Mouse (Mus musculus) retina, postnatal 1 day (tissue): Measurements from ENCODE around the gene Gnl1.
"Not testable (repeated sequence)": the region's sequence is repeated elsewhere in the genome, so short reads cannot be mapped to it uniquely, and the experiment has no call there.

Experiments used
- DNase-seq: peaks from one replicate; pipeline ENCODE4 v3.0.0-alpha.2; 2012

The Gnl1 gene

DNA sequence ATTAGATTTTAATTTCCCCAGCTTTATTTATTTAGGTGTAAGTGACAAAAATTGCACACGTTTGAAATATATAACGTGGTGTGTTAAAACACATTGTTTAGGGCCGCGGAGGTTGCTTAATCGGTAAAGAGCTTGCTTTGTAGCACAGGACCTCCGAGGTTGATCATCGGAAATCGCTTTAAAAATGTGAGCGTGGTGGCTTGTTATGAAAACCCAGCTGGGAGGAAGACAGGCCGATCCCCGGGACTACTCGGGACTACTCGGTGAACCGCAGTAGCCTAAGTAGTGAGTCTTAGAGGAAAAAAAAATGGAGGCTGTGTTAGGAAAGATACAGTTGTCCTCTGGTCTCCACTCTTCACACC lies 15.2 kb downstream of the Gnl1 start:
- DNase-seq = peak; percentile 23

DNA sequence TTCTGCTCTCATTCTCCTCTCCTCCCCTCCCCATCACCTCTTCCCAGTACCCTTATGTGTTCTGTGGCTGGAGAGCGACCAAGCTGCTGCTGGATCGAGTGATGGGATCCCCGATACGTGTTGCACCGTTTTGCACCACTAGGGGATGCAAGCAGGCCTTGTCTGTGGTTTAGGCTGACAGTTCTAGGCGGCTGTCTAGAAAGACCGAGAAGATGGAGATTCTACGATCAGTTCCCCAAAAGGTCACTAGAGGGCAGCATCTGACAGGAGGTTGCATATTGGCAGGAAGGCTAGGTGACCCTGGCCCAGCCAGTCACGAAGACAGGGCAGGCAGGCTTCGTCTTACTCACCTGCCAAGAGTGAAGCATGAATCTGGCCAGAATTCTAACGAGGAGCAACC lies 17.3 kb downstream of the Gnl1 start:
- peak; percentile 96 for DNase-seq

DNA sequence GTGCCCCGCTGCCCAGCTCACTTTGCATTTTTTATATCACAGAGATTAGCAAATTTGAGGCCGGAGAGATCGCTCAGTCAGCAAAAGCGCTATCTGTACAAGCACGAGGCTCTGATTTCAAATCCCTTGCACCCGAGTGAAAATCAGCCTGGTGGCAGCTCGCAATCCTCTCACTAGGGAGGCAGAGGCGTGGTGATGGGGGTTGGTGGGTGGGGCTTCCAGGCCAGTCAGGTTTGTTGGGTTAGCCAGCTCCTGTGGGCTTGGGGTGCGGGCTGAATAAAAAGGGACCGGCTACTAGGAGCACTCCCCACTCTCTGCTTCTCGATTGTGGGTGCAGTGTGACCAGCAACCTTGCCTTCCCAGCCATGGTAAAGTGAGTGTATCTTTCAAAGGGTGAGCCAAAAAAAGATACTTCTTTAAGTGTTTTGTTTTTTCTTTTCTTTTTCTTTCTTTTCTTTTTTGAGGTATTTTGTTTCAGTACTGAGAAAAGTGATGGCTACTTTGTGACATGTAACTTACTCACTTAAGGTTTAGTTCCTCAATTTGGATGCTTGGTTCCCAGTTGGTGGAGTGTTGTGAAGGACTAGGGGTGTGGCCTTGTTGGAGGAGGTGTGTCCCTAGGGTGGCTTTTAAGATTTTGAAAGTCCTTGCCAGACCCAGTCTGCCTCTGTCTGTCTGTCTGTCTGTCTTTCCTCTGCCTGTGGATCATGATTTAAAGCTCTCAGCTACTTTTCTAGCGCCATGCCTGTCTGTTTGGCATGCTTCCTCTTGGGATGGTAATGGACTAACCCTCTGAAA lies 18.3 kb downstream of the Gnl1 start:
- no peak for DNase-seq

- no peak for DNase-seq
Measured at GRCm38 (mm10) chr17:35998545-35999305, 19.1 kb downstream of the Gnl1 start.

- no peak for DNase-seq
Measured at GRCm38 (mm10) chr17:35999356-35999755, 19.7 kb downstream of the Gnl1 start.

- no peak for DNase-seq
Measured at GRCm38 (mm10) chr17:36000349-36000748, 20.7 kb downstream of the Gnl1 start.

DNA sequence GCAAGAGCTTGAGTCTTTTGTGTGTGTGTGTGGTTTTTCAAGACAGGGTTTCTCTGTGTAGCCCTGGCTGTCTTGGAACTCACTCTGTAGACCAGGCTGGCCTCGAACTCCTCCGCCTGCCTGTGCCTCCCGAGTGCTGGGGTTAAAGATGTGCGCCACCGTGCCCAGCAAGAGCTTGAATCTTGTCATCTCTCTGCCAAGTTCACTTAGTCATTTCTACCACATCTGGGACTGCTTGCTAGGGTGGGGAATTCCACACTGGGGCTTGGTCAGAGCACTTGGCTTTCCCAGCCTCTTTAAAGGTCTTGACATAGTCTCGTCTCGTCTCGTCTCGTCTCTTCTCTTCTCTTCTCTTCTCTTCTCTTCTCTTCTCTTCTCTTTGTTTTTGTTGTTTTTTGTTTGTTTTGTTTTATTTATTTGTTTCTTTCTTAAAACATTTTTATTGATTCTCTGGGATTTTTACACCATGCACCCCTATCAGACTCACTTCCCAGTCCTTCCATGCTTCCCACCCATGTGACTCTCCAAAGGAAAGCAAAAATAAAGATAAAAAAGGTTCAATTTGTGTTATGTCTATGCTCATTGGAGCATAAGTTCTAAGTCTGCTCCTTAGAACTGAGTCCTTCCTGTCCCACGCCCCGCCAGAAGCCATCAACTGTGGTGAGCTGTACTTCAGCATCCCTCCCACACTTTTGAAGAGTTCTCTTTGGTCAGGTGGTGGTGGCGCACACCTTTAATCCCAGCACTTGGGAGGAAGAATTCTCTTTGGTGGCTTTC lies 21.7 kb downstream of the Gnl1 start:
- DNase-seq = no peak

DNA sequence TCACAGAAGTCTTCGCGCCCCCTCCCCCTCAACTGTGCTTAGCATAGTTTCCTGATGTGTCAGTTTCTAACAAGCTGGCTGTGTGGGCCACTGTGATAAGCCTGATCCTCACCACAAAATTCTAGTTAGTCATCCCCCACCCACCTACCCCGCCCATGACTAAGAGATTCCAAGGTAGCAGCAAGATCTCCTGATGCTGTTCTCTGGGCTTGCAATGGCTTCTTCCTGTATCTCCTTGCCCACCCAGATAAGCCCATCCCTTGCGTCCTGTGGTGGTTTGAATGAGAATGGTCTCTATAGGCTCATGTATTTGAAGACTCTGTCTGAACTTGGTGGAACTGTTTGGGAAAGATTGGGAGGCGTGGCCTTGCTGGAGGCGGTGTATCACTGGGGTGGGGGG lies 22.3 kb downstream of the Gnl1 start:
- no peak for DNase-seq

DNA sequence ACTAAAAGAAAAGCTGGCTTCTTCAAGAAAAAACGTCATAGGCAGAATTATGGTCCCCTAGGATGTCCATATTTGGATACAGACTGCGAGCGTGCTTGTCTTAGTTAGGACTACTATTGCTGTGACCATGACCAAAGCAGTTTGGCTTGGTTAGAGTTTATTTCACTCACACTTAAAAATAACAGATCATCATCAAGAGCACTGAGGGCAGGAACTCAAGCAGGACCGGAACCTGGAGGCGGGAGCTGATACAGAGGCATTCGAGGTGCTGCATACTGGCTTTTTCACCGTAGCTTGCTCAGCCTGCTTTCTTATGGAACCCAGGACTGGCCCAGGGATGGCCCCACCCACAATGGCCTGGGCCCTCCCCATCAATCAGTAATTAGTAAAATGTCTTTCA lies 23.7 kb downstream of the Gnl1 start:
- DNase-seq = no peak

DNA sequence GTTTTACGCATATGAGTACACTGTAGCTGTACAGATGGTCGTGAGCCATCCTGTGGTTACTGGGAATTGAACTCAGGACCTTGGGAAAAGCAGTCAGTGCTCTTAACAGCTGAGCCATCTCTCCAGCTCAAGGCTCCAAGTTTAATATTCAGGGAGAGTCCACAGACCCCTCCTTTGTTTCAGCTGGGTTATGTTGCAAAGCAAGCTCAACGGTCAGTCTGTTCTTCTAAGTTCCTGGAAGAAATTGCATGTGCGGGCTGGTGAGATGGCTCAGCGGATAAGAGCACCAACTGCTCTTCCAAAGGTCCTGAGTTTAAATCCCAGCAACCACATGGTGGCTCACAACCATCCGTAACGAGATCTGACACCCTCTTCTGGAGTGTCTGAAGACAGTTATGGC lies 24.8 kb downstream of the Gnl1 start:
- not testable (repeated sequence) for DNase-seq

DNA sequence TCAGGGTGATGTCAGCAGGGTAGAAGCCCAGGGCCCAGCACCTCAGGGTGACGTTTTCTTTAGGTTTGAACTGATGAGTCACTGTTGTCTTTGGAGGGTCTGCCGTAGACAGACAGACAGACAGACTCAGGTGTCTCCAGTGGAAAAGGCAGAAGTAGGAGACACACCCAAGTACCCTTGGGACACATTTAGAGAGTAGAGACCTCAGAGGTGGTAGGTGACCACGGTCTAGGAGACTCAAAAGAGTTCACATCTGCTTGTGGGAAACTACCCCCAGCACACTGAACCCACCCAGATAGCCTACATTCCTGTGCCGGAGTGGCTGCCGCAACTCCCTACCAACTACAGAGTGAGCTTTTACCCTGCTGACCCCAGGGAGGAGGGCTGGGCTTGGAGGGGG lies 35.3 kb downstream of the Gnl1 start:
- no peak for DNase-seq

- DNase-seq = no peak
Measured at GRCm38 (mm10) chr17:36017046-36017445, 37.4 kb downstream of the Gnl1 start.

DNA sequence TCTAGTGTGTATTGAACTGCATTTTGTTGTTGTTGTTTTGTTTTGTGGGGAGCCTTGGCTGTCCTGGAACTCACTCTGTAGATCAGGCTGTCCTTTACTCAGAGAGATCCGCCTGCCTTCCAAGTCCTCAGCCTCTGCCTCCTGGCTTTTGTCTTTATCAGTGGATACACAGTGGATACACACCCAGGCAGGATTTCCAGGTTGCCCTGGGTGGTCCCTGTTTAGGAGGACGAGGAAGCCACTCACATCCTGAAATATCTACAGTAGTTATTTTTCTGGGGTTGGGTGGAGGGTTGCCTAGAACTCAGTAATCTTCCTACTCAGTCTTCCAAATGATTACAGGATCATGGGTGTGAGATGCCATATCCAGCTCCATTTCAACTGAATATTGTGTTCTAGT lies 39.3 kb downstream of the Gnl1 start:
- no peak for DNase-seq

DNA sequence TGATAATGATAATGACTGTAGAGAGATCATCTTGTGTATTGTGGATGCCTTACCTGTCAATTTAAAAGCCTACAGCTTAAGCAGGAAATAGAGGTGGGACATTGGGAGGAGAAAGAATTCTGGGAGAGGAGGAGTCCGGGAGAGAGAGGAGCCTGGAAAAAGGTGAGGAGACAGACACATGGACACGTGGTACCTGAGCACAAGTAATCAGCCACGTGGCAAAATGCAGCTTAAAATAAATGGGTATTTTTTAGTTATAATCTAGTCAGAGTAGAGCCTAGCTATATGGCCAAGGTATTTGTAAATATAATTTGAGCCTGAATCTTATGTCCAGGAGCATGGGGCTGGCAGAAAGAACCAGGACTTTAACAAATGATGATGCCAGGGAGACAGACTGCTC lies 39.9 kb downstream of the Gnl1 start:
- DNase-seq = no peak

GRCm38 (mm10) chr17:36020191-36021073 lies 40.8 kb downstream of the Gnl1 start, which contains the start of gene H2-T24:
Gene H2-T24, minus strand, starts transcription at chr17:36020560.
- no peak for DNase-seq

DNA sequence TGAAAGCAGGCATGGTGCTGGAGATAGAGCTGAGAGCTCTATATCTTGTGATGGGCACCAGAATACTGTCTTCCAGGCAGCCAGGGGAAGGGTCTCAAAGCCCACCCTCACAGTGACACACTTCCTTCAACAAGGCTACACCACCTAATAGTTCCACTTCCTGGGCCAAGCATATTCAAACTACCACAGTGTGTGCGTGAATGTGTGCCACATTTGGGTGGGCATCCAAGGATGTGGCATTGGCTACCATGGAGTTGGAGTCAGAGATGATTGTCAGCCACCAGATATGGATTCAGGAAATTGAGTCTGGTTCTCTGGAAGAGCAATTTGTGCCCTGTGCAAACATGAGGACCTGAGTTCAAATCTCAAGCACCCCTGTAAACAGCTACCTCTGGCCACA lies 41.7 kb downstream of the Gnl1 start:
- no peak for DNase-seq

- DNase-seq = no peak
Measured at GRCm38 (mm10) chr17:36022098-36022497, 42.4 kb downstream of the Gnl1 start.

DNA sequence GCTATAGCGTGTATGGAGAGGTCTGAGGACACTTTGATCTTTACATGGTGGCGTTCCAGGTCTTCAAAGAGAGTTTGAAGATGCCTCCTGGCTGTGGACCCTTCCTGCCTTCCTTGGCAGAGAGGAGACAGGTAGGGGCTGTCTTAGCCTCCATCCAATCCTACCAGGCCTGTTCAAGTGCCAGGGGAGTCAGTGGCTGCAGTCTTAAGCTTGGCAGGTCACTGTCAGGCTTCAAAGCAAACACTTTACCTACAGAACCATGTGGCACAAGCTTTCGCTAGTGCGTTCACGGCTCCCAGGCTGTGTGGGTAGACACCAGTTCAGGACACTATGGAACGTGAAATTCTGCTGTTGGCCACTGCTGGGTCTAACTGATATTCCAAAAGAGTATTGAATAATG lies 43.3 kb downstream of the Gnl1 start:
- DNase-seq = no peak

DNA sequence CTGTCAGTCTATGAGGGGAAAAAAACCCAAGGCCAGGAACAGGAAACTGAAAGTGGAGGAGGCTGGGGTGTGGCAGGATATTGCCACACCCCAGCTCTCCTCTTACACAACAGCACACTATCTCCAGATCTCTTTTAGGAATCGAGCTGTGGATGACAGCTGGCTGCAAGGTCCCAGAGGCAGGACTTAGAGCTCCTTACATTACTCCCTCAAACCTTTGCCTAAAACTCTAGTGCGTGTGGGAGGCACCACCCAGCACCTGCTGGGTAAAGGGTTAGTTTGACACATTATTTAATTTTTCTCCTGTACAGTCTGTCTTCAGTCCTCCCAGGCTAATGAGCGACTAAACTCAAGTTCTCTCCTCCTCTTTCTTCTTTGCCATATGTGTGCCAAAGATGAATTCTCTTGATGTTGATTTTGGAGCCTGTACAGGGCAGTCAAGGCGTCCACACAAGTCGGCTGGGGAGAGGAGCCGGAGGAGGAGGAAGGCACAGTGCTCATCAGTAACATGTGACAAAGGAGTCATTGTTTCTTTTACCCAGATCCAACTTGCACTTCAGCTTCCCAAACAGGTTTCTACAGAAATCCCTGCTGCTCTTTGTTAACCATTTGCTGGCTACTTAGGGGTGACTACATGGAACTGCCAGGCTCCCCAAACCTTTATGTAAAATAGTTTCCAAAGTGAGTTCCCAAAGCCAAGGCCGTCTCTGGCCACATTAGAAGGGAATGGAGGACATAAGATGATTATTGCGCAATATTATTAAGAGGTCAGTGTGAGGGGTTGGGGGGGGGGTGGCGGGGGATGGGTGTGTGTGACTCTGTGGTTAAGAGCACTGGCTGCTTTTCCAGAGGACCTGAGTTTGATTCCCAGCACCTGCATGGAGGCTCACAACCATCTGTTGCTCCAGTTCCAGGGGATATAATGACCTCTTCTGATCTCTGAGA lies 44.3 kb downstream of the Gnl1 start:
- no peak for DNase-seq

GRCm38 (mm10) chr17:36025197-36025596 lies 45.5 kb downstream of the Gnl1 start:
- peak; percentile 25 for DNase-seq

DNA sequence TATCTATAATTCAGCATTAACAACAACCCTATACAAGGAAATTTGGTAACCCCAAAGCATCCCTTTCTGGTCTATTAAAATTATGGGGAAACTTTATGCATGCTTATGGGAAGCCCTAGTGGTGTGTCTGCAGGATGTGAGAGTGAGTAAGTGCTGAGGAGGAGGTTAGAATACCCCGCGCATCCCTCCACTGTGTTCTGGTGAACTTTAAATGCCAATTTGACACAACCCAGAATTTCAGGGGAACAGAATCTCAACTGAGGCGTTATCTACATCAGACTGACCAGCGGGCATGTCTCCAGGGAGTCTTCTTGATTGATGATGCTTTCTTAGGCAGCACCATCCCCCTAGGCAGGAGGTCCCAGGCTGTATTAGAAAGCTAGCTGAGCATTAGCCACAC lies 46.2 kb downstream of the Gnl1 start:
- DNase-seq = no peak
